Mouse (Mus musculus): ENCODE data around the gene Zcchc4.
A peak's percentile ranks its signal among the peaks of the same experiment; 100 is the strongest.
"Not testable (repeated sequence)": the region's sequence is repeated elsewhere in the genome, so short reads cannot be mapped to it uniquely, and the experiment has no call there.

Gene Zcchc4

DNA sequence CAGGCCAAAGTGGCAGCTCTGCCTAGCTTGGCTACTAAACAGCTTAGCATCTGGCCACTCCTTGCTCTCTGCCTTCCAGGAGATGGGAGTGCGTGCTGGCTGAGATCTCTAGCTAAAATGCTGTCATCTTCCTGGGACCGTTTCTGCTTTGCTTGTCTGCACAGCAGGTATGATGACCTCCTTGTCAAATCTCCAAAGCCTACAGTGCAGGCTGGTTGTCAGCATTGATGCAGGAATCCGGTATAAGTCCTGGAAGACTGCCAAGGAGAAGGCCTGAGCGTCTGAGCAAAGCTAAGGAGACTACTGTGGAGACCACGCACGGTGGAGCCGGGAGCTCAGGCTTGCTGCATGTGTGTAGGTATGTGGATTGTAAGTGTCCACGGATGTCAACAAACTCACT is at the start of gene Zcchc4:
TSS of gene Zcchc4 (plus strand) at position 173 of the 400 bp plus-strand sequence.
- no peak for DNase-seq (ENCODE audit: low spot score)

DNA sequence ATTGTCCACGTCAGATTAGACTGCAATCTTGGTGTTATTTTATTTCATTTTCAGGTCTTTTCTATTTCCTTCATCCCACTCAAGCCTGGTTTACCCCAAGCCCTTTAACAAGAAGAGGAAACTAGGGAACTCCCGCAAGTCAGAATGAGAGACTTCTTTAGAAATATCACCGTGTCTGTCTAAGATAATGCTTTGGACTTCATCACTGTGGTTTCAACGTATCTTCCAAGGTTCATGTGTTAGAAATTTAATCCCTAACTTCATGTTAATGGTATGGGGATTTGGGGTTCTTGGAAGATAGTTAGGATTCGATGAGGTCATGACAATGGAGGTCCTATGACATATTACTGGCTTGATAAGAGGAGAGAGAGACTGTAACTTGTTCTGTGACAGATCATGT is 47.5 kb upstream of the Zcchc4 start:
- DNase-seq (ENCODE audit: low spot score): no peak

DNA sequence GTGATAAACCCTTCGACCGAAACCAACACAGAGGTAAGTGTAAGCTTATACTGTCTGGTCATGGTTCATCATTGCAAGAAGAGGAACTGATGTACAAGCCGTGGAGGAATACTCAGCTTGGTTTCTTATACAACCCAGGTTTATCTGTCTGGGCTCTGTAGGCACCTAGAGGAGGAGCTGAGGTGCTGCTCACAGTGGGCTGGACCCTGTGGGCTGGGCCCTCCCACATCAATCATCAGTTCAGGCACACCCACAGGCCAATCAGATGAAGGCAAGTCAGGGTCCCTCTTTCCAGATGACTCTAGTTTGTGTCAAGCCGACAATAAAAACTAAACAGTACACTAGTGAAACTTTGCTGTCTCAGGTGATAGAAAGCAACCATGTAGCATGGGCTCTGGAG is 42.4 kb upstream of the Zcchc4 start:
- no peak for DNase-seq (ENCODE audit: low spot score)

DNA sequence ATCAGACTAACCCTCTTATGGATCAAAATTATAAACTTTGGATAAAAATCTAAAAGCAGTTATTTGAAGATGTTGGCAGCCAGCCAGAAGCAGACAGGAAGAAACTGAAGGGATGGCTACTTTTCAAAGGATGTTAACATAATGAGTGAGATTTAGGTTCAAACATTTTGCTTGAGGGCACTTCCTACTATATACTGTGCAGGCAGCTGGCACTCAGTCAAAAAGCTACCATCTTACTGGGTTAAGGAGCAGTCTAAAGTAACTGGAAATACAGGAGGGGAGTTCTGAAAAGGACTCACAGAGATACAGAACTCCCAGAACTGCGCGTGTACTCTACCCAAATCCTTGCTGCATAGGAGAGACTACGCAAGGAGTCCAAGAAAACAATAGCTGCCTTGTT is 39.2 kb upstream of the Zcchc4 start:
- DNase-seq (ENCODE audit: low spot score): no peak

DNA sequence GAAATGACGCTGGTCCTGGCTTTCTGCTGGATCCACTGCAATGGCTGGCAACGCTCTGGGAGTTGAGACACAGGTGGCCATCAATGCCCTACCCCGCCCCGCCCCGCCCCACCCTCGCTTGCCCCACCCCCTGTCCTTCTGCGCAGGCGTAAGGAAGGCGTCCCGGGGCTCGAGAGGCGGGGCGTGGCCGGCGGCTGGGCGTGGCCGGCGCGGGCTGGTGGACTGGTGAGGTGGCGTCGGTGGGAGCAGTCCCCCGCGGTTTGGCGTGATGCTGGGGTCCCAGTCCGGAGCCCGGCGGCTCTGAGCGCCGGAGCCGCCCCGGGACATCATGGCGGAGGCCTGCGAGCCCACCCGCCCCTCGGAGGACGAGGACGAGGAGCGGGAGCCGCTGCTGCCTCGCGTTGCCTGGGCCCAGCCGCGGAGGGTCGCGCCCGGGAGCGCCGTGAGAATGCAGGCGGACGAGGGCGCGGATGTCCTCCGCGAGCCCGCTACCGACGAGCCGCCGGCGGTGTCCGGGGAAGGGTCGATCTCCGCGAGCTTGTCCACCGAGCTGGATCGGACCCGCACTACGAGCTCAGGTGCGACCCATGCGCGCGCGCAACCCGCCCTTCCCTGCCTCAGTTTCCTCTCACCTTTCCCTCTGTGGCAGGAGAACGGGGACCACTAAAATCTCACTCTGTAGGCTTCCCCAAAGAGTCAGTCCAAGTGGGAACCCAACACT is 33.7 kb upstream of the Zcchc4 start, which contains the start of gene Pi4k2b:
TSS of gene Pi4k2b (plus strand) at position 184 of the 721 bp plus-strand sequence.
- DNase-seq (ENCODE audit: low spot score): peak; percentile 77

DNA sequence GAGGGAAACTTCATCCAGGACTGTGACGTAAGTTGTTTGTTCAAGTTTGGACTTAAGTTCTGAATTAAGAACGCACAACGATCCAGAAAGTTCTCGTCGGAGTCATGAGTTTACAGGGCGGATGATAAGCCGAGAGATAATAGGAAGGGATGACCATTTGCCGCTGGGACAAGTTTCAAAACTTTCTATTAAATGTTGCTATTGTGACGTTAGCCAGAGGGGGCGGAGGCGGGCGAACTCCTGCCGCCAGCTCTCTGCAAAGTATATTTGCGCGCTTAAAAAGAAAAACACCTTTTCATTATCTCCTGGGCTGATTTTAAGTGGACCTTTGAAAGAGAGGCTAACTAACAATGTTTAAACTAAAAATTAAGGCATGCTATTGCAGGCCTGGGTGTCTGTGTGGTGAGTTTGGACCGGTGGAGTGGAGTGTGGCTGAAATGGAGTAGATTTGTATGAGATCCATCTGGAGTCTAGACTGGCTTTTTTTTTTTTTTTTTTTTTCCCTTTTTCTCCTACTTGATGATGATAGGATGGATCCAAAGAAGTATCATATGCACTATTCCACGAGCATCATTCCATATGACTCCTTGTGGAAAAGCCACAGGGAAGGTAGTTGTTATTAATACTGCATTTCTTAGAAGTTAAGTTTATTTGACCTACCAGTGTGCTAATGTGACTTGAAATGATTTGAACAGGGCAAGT is 32.9 kb upstream of the Zcchc4 start:
- DNase-seq (ENCODE audit: low spot score): peak; percentile 42

DNA sequence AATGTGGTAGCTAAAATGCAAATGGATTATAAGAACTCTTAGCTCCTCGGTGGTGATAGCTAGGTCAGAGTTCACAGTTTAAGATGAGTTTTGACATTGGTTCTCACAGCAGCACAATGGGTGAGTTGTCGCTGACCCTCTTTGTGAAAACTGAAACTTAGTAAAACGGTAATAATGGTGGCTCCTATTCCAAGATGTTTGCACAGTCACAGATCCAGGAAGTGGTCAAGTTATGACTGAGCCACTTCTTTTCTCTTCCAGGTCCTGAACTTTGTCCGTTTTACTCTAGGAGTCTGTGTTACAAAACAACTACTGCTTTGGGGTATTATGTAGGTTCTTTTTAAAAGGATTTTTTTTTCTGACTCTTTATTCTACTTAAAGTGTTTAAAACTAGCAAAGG is 32.0 kb upstream of the Zcchc4 start:
- no peak for DNase-seq (ENCODE audit: low spot score)

DNA sequence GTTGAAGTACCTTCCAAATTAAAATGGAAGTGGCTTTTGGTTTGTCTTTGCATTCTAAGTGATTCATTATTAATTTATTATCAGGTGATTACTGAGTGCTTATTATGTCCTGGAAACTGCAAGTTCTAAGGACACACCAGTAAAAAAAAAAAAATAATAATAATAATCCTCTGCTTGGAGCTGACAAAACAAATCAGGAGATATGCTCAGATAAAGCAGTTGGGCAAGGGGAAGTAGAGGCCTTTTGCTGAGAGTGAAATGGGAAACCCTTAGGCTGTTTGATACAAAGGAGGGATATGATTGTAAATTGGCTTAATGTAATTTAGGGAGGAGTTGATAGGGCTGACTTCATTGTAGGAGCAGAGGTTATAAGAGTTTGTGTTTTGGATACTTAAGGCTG is 28.3 kb upstream of the Zcchc4 start:
- no peak for DNase-seq (ENCODE audit: low spot score)

DNA sequence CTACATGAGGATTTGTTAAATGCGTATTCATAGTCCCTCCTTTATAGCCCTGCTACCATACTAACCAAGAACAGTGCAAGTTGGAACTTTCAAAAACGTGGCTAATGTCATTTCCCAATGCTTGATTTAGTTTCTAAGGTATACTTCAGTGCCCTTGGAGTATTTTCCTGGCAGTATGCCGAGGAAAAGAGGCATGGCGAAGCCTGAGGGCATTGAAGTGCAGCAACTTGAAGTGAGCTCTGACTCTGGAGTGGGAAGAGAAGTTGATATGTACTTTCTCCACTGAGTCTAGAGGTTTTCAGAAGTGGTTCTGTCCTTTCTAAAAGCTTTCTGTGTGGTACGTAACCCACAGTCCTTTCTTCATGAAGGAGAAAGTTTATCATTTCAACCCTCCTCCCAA is 26.5 kb upstream of the Zcchc4 start:
- DNase-seq (ENCODE audit: low spot score): no peak

DNA sequence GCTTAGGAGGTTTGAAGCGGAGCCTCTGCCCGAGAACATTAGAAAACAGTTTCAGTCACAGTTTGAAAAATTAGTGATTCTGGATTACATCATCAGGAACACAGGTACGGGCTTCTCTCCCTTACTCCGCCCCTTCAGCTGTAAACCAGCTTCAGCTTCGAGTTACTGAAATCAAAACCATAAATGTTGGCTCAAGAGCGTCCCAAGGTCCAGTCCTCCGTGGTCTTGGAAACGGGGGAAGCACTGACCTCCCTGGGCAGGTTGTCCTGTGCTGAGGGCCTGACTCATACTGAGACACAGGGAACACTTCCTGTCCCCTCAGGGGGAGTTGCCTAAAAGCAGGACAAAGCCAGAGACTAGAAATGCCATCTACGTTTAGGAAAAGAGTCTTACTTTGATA is 22.1 kb upstream of the Zcchc4 start:
- no peak for DNase-seq (ENCODE audit: low spot score)

DNA sequence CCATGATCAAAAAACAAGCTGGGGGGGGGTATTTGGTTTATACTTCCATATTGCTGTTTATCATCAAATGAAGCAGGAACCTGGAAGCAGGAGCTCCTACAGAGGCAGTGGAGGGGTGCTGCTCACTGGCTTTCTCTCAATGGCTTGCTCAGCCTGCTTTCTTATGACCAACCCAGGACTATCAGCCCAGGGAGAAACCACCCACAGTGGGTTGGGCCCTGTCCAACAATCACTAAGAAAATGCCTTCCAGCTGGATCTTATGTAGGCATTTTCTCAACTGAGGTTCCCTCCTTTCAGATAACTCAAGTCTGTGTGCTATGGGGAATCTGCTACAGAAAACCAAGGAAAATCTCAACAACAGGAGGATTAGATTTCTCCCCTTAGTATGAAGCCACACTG is 21.0 kb upstream of the Zcchc4 start:
- no peak for DNase-seq (ENCODE audit: low spot score)

DNA sequence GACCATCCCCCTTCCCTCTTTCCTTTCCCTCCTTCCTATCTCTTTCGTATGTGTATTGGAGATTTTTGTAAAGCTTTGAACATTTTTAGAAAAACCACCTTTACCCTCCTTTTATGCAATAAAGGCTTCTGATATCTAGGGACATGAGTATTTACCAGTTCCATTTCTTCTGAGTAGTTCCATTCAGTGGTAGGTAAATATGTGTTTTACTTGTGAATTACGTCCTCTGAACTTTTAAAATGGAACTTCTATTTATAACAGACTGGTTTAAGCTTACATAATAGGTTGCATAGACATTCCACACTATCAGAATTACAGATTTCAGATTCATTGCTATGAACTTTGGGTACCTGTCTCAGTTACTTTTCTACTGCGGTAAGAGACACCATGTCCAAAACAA is 19.9 kb upstream of the Zcchc4 start:
- DNase-seq (ENCODE audit: low spot score): no peak

DNA sequence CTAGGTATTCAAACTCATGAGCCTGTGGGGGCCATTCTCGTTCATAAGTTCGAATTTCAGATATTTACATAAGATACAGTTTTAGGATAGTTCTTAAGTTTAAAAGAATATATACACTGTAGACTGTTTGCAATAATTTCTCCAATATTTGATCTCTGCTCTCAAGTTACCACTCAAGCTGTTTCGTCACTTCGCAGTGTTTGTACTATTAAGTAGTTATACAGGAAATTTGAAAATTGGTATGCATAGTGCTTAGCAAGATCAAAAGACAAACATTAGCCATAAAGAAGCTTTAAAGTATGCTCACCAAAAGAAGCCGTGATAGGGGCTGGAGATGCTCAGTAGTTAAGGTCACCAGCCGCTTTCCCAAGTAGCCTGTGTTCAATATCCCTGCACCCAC is 19.2 kb upstream of the Zcchc4 start:
- DNase-seq (ENCODE audit: low spot score): no peak

DNA sequence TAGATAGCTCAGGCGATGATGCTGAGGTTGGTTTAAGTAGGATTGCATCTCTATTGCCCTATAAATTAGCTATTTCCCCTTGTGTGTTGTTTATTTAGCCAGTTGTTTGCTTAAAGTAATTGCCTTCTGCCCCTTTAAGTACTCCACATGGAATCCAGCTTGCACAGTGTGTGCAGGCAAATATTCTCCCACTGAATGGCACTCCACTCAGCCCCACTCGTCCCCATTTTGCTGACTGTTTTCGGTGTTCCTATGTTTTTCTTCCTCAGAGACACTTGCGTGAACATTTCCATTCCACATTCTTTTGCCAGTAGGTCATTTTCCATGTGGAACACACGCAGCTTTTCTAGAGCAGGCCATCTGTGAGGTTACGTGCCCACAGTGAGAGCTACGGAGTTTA is 12.6 kb upstream of the Zcchc4 start:
- DNase-seq (ENCODE audit: low spot score): no peak

DNA sequence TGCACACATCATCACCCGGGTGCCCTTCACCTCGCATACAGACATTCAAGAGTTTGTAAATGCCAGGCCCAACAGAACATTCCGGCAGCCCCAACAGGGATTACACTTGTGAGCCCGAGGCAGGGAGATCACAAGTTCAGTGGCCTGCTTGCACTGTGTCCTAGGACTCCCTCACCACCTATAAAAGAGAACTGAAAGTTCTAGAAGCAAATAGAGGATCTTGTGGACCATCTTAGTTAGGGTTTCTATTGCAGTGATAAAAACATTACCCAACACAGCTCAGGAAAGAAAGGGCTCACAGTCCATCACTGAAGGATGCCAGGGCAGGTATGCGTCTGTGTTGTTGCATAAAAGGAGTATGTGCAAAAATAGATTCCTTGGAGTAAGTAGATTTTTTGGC is 942 bp upstream of the Zcchc4 start:
- no peak for DNase-seq (ENCODE audit: low spot score)

DNA sequence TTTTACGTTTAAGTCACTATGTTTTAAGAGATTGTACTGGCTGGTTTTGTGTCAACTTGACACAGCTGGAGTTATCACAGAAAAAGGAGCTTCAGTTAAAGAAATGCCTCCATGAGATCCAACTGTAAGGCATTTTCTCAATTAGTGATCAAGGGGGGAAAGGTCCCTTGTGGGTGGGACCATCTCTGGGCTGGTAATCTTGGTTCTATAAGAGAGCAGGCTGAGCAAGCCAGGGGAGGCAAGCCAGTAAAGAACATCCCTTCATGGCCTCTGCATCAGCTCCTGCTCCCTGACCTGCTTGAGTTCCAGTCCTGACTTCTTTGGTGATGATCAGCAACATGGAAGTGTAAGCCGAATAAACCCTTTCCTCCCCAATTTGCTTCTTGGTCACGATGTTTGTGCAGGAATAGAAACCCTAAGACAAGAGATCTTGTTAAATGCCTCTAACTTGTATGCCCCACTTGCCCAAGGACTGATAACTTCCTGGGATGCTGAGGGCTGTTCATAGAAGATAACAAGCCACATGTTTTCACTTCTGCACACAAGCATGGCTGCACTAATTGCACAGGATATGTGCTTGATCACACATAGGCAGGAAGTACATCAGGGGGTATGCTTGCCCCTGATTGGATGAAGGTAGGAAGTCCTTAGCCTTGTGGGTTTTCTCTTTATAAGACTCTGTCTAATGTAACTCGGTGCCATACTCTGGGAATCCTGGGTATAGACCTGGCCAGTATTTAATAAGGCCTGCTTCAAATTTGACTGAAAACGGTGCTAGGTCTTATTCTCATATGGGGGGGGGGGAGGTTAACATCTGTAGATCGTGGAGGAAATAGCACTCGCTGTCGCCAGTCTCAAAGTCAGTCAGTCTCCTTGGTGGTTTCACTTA is 1.5 kb downstream of the Zcchc4 start:
- DNase-seq (ENCODE audit: low spot score): not testable (repeated sequence)

DNA sequence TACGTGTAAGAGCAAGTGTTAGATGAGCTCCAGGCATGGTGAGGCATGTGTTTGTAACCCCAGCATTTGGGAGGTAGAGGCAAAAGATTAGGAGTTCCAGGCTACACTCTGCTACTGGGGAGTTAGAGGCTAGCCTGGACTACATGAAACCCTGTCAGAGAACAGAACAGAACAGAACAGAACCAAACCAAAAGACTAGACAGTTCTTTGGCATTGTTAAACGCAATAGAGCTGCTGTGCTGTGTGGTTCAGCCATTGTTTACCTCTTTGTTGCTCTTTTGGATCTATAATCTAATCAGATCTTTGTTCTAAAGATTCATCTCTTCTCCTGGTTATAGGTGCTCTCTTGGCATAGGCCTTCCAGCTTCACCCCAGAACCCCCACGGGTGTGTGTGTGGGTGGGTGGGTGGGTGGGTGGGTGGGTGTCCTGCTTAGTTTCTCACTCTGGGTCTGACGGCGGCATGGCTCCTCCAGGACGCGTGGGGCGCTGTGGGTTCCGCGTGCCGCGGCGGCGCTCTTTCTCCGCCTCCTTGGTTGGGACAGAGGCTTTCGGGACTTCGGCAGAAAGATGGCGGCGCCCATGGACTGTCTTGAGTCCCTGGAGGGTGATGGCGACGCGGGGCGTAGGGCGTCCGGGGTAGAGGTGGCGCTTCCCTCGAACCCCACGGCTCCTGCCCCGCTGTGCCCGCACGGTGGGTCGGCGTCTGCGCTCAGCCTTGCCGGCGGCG is 7.5 kb downstream of the Zcchc4 start:
- DNase-seq (ENCODE audit: low spot score): peak; percentile 89

DNA sequence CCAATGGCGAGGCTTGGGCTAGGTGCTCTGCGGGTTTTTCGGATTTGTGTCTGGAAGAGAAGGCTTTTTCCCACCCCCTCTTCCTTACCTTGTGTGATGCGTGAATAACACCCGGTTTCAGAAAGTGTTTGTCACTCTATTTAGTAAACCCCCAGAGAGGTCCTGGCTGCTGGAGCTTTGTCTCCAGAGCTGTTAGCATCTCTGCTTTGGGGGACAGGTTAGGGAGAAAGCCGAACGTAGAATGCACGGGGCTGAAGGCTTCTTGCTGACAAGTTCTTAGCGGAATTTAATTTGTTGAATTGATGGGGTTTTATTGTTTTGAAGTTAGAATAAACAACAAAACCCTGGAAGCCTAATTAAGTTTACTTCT is 8.0 kb downstream of the Zcchc4 start:
- DNase-seq (ENCODE audit: low spot score): no peak

DNA sequence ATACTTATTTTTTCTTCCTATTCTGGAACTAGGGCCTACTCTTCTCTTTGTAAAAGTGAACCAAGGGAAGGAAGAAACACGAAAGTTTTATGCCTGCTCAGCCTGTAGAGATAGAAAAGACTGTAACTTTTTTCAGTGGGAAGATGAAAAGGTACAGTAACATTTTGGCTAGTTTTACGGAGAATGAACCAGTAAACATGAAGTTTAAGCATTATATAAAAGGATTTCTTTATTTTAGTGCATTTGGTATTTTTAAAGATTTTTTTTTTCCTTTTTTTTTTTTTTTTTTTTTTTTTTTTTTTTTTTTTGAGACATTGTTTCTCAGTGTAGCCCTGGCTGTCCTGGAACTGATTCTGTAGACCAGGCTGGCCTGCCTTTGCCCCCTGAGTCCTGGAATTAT is 8.7 kb downstream of the Zcchc4 start:
- DNase-seq (ENCODE audit: low spot score): no peak

DNA sequence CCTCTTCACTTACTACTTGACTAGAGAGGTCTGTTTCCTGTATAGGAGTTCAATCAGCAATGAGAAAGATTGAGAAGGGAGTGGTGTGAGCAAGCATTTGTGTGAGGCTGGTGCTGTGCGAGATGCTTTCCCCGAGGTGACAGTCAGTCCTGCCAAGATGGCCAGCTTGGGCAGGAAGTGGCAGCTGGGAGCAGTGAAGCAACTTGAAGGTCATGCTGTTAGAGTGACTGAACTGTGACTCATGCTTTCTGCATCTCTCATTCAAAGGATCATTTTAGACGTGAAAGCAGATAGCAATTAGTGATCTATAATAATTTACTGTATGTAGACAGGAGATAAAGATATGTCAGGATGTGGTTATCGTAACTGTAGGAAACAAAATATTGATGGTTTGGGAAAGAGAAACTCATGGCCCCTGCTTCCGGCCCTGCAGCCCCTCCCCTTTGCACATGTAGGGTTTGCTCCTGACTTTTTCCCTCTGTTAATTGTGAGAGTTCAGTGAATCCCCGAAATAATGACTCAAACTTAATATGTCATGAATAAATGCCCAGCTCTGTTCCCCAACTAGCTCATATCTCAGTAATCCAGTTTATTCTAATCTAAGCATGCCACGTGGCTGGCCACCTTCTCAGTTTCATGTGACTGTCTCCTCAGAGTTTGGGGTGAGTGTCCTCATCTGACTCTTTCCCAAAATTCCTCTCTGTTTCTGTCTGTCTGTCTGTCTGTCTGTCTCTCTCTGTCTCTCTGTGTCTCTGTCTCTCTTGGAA is 11.5 kb downstream of the Zcchc4 start:
- DNase-seq (ENCODE audit: low spot score): no peak

DNA sequence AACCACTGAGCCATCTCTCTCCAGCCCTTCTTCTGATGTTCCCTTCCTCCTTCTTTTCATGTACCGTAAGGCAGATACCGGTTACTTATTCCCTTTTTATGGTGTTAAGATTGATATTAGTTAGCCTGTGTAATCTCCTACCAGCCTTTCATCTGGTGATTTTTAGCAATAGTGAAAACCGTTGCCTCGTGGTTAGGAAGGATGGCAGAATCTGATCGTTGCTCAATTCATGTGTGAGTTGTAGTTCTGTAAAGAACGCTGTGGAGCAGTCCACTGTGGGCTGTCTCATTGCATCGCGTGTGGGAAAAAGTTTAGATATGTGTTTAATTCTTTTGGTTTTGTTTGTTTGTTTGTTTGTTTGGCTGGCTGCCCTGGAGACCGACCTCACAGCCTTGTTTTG is 18.0 kb downstream of the Zcchc4 start:
- DNase-seq (ENCODE audit: low spot score): no peak
